Mouse (Mus musculus): ENCODE results near the gene Epha4. TPM values are rescaled to one million over a fixed set of nuclear protein-coding genes. Genes with fewer than 3 reads are reported as not detected.

The Epha4 gene
- total and polyA plus RNA-seq, 3 experiments = 25.4 to 45.5 (median 28.4) TPM

- H3K4me1 ChIP-seq (ENCODE audit: control insufficient read depth, insufficient read depth, low read length) = peaks cover 4% of the 10 kb centered on the region
- no peaks in the 10 kb centered on the region for H3K27me3 ChIP-seq (ENCODE audit: control insufficient read depth, insufficient read depth, low read length)
- TF ChIP-seq POLR2A (IDR thresholded peaks at IDR 0.05; ENCODE audit: insufficient read depth, low read depth, low read length) (no peak), EP300 (IDR thresholded peaks at IDR 0.05; ENCODE audit: insufficient read depth, low read depth, low read length) (no peak), CTCF (IDR thresholded peaks at IDR 0.05) (no peak)
- no peak overlapping the region for H3K27ac ChIP-seq
- no peak overlapping the region for H3K4me3 ChIP-seq
- no peak for DNase-seq
- 0 out of 2 replicates have a peak, but pooled peaks cover 1% of the 10 kb centered on the region for H3K79me2 ChIP-seq (replicated peaks; ENCODE audit: control insufficient read depth, insufficient read depth, low read length)
- H3K9ac ChIP-seq (ENCODE audit: low read depth, low read length) = no peak overlapping the region
- WGBS = 93% methylated on average over 4 of the region's 4 CpGs
- peaks cover 3% of the 10 kb centered on the region; the same call in 1 of the 2 replicates for H3K36me3 ChIP-seq (ENCODE audit: control insufficient read depth, insufficient read depth, low read length)
- intact Hi-C loops (cut with DNase I) = no loop called here
Measured at GRCm38 (mm10) chr1:77411222-77411621, 103.7 kb downstream of the Epha4 start.

GRCm38 (mm10) chr1:77410716-77411115 lies 104.2 kb downstream of the Epha4 start:
- Histone ChIP-seq H3K4me1 (ENCODE audit: control insufficient read depth, insufficient read depth, low read length) (peaks cover 4% of the 10 kb centered on the region), H3K27ac (no peak overlapping the region), H3K36me3 (ENCODE audit: control insufficient read depth, insufficient read depth, low read length) (peaks cover 3% of the 10 kb centered on the region; the same call in 1 of the 2 replicates), H3K27me3 (ENCODE audit: control insufficient read depth, insufficient read depth, low read length) (no peaks in the 10 kb centered on the region), H3K9ac (ENCODE audit: low read depth, low read length) (no peak overlapping the region), H3K79me2 (replicated peaks; ENCODE audit: control insufficient read depth, insufficient read depth, low read length) (0 out of 2 replicates have a peak, but pooled peaks cover 1% of the 10 kb centered on the region), H3K4me3 (no peak overlapping the region)
- WGBS = 98% methylated on average over 2 of the region's 2 CpGs
- intact Hi-C loops (cut with DNase I) = no loop called here
- DNase-seq = no peak
- no peak for TF ChIP-seq POLR2A (IDR thresholded peaks at IDR 0.05; ENCODE audit: insufficient read depth, low read depth, low read length)
- no peak for TF ChIP-seq EP300 (IDR thresholded peaks at IDR 0.05; ENCODE audit: insufficient read depth, low read depth, low read length)
- no peak for TF ChIP-seq CTCF (IDR thresholded peaks at IDR 0.05)

DNA sequence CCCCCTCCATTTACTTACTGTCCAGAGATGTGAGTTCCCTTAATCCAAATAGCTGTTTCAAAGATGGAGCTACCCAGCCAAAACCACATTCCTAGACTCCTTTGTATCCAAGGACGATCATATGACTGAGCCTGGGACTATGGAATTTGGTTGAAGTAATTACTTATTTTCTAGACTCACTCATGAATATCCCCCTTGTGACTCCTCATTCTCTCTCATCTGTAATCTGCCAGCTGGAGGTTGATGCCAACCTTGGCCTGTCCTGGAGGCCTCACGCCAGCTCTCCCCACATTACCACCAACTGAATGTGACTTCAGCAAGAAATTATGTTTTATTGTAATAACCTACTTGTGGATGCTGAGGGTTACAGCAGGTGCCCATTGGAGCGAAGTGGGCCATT lies 104.7 kb downstream of the Epha4 start:
- TF ChIP-seq CTCF (IDR thresholded peaks at IDR 0.05) (no peak), EP300 (IDR thresholded peaks at IDR 0.05; ENCODE audit: insufficient read depth, low read depth, low read length) (no peak), POLR2A (IDR thresholded peaks at IDR 0.05; ENCODE audit: insufficient read depth, low read depth, low read length) (no peak)
- WGBS = 92% methylated on average over 3 of the region's 3 CpGs
- DNase-seq = no peak
- Histone ChIP-seq H3K79me2 (replicated peaks; ENCODE audit: control insufficient read depth, insufficient read depth, low read length) (0 out of 2 replicates have a peak, but pooled peaks cover 1% of the 10 kb centered on the region), H3K27ac (no peak overlapping the region), H3K4me3 (no peak overlapping the region), H3K36me3 (ENCODE audit: control insufficient read depth, insufficient read depth, low read length) (peaks cover 3% of the 10 kb centered on the region; the same call in 1 of the 2 replicates), H3K9ac (ENCODE audit: low read depth, low read length) (no peak overlapping the region), H3K4me1 (ENCODE audit: control insufficient read depth, insufficient read depth, low read length) (peaks cover 4% of the 10 kb centered on the region), H3K27me3 (ENCODE audit: control insufficient read depth, insufficient read depth, low read length) (no peaks in the 10 kb centered on the region)
- intact Hi-C loops (cut with DNase I) = no loop called here

DNA sequence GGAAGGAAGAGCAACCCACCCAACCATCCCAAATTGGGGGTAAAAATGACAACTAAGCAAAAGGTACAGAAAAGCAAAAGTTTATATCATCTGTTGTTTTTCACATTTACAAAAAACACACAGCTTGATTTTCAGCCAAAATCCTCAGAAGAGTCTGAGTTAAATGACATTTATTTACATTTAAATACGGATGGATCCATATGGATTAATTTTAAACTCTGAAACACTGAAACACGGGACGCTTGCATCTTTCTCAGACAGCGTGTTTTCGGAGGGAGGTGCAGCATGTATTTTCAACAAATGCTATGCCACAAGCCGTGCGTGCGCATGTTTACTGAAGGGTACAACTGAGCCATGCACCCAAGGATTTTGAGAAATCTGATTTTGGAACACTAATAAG lies 105.4 kb downstream of the Epha4 start:
- Histone ChIP-seq H3K9ac (ENCODE audit: low read depth, low read length) (no peak overlapping the region), H3K4me3 (no peak overlapping the region), H3K27ac (no peak overlapping the region), H3K27me3 (ENCODE audit: control insufficient read depth, insufficient read depth, low read length) (no peaks in the 10 kb centered on the region), H3K79me2 (replicated peaks; ENCODE audit: control insufficient read depth, insufficient read depth, low read length) (0 out of 2 replicates have a peak, but pooled peaks cover 1% of the 10 kb centered on the region), H3K4me1 (ENCODE audit: control insufficient read depth, insufficient read depth, low read length) (peaks cover 4% of the 10 kb centered on the region), H3K36me3 (ENCODE audit: control insufficient read depth, insufficient read depth, low read length) (peaks cover 3% of the 10 kb centered on the region; the same call in 1 of the 2 replicates)
- WGBS = 95% methylated on average over 8 of the region's 8 CpGs
- DNase-seq = no peak
- TF ChIP-seq EP300 (IDR thresholded peaks at IDR 0.05; ENCODE audit: insufficient read depth, low read depth, low read length) (no peak), CTCF (IDR thresholded peaks at IDR 0.05) (no peak), POLR2A (IDR thresholded peaks at IDR 0.05; ENCODE audit: insufficient read depth, low read depth, low read length) (no peak)
- intact Hi-C loops (cut with DNase I) = no loop called here

DNA sequence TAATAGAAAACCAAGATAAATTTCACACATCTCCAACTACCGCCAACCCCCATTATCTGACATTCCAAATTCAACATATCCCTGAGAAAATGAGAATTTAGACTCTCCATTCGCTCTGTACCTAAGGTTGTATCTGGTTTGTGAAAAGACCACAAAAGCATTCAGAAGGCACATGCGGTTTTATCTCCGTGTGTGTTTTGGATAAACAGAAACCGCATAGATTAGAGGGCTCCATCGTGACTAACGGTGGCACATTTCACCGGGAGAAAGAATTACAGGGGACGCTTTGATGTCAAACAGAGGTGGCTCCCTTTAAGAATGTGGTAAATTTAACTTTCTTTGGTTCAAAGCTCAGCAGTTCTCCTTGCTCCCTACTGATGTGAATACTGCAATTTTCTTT lies 107.5 kb downstream of the Epha4 start:
- 0 out of 2 replicates have a peak, but pooled peaks cover 1% of the 10 kb centered on the region for H3K79me2 ChIP-seq (replicated peaks; ENCODE audit: control insufficient read depth, insufficient read depth, low read length)
- no peak for DNase-seq
- H3K36me3 ChIP-seq (ENCODE audit: control insufficient read depth, insufficient read depth, low read length) = peaks cover 3% of the 10 kb centered on the region; the same call in 1 of the 2 replicates
- peaks cover 1% of the 10 kb centered on the region for H3K4me1 ChIP-seq (ENCODE audit: control insufficient read depth, insufficient read depth, low read length)
- no peak overlapping the region for H3K4me3 ChIP-seq
- intact Hi-C loops (cut with DNase I) = no loop called here
- H3K9ac ChIP-seq (ENCODE audit: low read depth, low read length) = no peak overlapping the region
- 60% methylated on average over 9 of the region's 9 CpGs for WGBS
- no peaks in the 10 kb centered on the region for H3K27me3 ChIP-seq (ENCODE audit: control insufficient read depth, insufficient read depth, low read length)
- no peak overlapping the region for H3K27ac ChIP-seq
- TF ChIP-seq CTCF (IDR thresholded peaks at IDR 0.05) (no peak), POLR2A (IDR thresholded peaks at IDR 0.05; ENCODE audit: insufficient read depth, low read depth, low read length) (no peak), EP300 (IDR thresholded peaks at IDR 0.05; ENCODE audit: insufficient read depth, low read depth, low read length) (no peak)

DNA sequence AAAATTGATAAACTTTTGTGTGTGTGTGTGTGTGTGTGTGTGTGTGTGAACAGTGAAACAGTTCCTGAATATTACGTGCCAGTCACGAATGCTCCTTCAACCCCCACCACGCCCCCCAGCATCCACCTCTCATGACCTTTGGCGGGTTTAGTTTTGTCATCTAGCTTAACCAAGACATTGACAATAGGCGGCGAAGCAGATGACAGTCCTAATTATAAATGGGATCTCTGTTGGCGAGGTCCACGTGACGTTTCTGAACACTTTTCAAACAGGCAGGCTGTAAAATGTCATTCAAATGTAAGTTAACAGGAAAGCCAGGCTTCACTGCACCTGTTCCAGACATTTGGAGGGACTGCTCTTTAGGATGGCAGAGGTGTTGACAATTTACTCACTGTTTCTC lies 108.3 kb downstream of the Epha4 start:
- Histone ChIP-seq H3K27ac (no peak overlapping the region), H3K4me1 (ENCODE audit: control insufficient read depth, insufficient read depth, low read length) (peaks cover 1% of the 10 kb centered on the region), H3K79me2 (replicated peaks; ENCODE audit: control insufficient read depth, insufficient read depth, low read length) (0 out of 2 replicates have a peak, but pooled peaks cover 1% of the 10 kb centered on the region), H3K9ac (ENCODE audit: low read depth, low read length) (no peak overlapping the region), H3K27me3 (ENCODE audit: control insufficient read depth, insufficient read depth, low read length) (no peaks in the 10 kb centered on the region), H3K4me3 (no peak overlapping the region), H3K36me3 (ENCODE audit: control insufficient read depth, insufficient read depth, low read length) (peaks cover 3% of the 10 kb centered on the region; the same call in 1 of the 2 replicates)
- DNase-seq = no peak
- intact Hi-C loops (cut with DNase I) = no loop called here
- no peak for TF ChIP-seq CTCF (IDR thresholded peaks at IDR 0.05)
- no peak for TF ChIP-seq POLR2A (IDR thresholded peaks at IDR 0.05; ENCODE audit: insufficient read depth, low read depth, low read length)
- TF ChIP-seq EP300 (IDR thresholded peaks at IDR 0.05; ENCODE audit: insufficient read depth, low read depth, low read length) = no peak
- 93% methylated on average over 9 of the region's 9 CpGs for WGBS

All from heart, adult 2 months (tissue).